Mouse (Mus musculus): ENCODE data around the gene Wdr45.

- TF ChIP-seq CTCF (conservative IDR thresholded peaks at IDR 0.05; ENCODE audit: low read length) (no peak), NANOG (IDR thresholded peaks at IDR 0.05; ENCODE audit: borderline replicate concordance, low read length) (no peak)
Measured at GRCm38 (mm10) chrX:7696954-7697381, 17.2 kb upstream of the Wdr45 start, which contains the start of gene Gpkow.
